Mouse (Mus musculus): Measurements from ENCODE around the gene Nfe2.

GRCm38 (mm10) chr15:103299644-103300043 is 41.4 kb upstream of the Nfe2 start:
- TF ChIP-seq CTCF (IDR thresholded peaks at IDR 0.05; ENCODE audit: low read depth), result no peak
- TF ChIP-seq EP300 (IDR thresholded peaks at IDR 0.05; ENCODE audit: low read depth), result no peak

Data from liver, postnatal 0 days (tissue).